Mouse (Mus musculus): Measurements from ENCODE around the gene Timm50.
A peak's percentile ranks its signal among the peaks of the same experiment; 100 is the strongest.

Timm50 gene

DNA sequence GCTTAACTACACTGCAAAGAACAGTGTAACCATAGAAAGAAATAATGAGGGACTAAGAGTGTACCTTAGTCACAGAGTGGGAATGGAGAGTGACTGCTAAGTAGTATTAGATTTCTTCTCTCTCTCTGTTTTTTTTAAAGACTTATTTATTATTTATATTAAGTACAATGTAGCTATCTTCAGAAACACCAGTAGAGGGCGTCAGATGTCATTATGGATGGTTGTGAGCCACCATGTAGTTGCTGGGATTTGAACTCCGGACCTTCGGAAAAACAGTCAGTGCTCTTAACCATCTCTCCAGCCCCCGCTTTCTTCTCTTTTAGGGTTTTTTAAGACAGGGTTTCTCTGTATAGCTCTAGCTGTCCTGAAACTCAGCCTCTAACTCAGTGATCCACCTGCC is 14.6 kb upstream of the Timm50 start:
- no peak for DNase-seq (ENCODE audit: low read depth, low spot score)

DNA sequence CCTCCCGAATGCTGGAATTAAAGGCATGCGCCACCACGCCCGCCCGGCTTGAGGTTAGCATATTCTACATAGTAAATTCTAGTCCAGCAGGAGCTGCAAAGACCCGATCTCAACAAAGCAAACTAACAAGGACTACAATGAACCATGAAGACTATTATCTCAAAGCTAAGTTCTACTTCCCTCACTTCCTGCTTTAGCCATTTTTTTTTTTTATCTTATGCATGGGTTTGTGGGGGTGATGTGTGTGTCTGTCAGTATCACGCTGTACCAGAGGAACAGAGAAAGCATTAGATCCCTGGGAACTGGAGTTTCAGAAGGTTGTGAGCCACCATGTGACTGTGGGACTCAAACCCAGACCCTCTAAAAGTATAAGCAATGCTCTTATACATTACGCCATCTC is 13.4 kb upstream of the Timm50 start:
- peak; percentile 40 for DNase-seq (ENCODE audit: low read depth, low spot score)

DNA sequence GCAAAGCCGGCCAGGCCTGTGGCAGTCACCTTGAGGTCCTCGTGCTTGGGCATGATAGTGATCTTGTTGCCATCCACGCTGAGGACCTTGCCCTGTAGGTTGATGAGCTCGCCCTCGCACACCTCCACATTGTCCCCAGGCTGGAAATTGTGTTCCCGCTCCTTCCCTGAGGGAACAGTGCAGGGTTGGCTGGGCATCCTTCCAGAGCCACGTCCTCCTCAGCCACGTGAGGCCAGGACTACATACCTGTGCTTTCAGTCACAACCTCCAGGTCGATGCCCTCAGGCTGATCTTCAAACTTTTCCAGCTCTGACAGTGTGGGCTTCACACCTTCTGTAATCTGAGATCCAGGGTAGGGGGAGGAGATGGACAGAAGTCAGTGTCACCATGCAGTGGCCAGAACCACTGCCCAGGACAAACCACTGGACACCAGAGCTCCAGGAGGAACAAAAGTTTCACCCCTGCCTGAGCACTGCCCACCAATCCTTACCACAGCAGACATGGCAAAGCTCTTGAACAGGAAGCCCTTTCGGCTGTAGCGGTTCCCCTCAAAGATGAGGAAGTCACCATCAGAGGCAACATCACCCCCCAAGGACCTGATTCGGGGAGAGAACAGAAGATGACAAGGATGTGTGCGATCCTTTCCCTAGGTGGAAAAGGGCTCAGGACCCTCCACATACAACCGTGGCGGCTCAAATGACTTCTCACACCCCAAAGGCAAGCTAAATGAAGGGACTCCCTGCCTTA is 10.3 kb upstream of the Timm50 start:
- no peak for DNase-seq (ENCODE audit: low read depth, low spot score)

DNA sequence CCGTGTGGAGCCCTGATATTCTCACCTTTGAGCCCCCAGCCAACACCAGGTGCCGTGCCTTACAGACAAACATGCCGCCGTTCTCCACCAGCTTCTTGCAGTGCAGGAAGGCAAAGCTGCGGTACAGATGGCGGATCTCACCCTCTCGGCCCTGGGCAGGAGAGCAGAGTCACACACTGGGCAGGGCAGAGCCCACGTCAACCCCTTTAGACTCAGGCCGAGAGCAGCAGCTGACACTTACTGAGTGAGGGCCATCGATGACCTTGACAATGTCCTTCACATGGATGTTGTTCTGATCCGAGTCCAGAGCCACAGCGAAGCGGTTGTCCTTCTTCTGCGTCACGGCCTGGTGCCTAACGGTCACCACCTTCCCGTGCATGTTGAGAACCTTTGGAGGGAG is 6.8 kb upstream of the Timm50 start:
- DNase-seq (ENCODE audit: low read depth, low spot score), result no peak

DNA sequence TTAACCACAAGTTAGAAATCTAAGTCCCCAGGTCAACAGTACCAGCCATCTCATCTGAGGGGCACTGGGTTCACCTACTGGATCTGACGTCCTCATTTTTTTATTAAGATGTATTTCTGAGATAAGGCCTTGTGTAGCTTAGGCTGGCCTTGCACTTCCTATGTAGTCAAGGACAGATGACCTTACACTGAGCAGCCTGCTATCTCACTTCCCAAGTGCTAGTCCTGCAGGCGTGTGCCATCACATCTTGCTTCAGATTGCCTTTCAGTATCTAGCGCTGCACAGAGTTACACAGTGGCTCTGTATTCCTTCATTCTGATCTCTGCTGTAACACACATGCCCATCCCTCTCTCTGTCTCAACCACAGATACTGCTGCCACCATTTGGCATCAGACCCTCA is 6.2 kb upstream of the Timm50 start:
- DNase-seq (ENCODE audit: low read depth, low spot score), result no peak

DNA sequence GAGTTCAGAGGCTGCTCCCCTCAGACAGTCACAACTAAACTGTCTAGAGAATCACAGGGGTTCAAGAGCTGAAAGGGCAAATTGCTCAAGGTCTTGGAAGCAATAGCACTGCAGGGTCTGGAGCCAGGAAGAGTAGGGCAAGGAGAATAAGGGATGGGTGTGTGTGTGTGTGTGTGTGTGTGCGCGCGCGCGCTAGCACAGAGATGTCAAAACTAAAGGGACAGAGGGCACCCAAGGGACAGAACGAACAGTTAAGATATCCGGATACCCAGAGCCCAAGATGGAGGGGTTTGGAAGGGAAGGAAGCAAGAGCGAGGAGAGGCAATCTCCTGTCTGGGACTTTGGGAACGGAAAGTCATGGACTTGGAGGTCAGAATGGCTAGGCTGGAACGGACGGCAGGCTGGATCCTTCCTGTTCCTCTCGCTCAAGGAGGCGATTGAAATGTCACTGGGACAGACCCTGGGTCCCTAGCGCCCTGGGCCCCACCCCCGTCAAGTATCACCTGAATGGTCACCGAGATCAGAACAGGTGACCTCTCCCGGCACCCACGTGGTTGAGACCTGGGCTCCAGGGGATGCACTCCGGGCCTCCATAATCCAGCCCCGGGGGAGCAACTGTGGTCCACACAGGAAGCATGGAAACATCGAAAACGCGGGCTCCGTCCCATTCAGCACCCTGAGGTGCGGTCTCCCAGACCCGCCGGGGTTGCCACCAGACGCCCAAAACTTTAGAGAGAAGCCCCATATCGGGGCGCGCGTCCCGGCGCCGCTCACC is 534 bp downstream of the Timm50 start:
- peak; percentile 60 for DNase-seq (ENCODE audit: low read depth, low spot score)

DNA sequence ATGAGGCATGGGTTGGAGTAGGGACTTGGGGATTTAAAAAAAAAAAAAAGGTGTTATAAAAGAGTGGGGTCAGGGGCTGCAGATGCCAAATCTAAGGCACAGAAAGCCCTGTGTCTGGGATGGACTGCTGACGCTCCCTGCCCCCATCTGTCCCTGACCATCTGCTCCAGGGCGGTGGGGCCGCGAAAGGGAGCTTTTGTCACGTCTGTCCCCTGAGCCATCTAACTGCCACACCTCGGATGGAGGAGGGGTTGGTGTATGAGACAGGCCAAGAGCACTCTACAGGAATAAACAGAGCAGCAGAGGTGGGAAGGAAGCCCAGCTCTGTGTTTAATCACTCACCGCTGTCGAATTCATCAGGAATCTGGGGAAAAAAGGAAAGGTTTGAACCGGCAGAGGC is 2.1 kb downstream of the Timm50 start:
- DNase-seq (ENCODE audit: low read depth, low spot score), result no peak

DNA sequence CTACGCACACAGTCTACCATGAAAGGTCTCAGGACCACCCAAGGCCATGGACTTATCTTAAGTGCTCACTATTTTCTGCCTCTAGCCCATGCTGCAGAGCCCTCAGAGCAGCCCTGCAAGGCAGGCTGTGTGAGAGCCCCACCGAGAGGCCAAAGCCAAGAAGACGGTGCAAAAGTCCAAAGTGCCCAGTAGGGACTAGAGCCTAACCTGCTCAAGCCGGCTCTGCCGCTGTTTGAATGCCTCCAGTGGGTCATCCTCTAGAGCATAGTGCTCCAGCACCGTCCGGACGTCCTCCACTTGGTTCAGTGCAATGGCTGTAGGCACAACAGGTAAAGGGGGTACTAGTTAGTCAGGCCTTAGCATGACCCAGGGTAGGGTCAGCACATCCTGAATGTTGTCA is 5.7 kb downstream of the Timm50 start:
- no peak for DNase-seq (ENCODE audit: low read depth, low spot score)

DNA sequence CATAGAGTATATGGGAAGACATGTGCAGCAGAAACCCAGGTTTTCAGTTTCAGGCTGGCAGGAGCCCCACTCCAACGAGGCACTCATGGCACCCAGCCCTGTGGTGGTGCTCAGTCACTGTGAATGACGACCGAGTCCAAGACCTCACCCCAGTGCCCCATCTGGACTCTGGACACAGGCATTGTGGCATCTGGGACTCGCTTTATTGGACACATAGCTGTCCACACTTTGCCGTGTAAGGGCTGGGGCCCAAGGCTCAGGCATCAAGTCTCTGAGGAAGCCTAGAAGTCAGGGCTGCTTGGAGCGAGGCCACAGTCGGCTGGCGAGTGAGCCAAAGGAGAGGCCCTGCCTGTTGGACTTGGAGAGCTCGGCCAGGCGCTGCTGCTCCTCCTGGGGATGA is 6.2 kb downstream of the Timm50 start:
- no peak for DNase-seq (ENCODE audit: low read depth, low spot score)

DNA sequence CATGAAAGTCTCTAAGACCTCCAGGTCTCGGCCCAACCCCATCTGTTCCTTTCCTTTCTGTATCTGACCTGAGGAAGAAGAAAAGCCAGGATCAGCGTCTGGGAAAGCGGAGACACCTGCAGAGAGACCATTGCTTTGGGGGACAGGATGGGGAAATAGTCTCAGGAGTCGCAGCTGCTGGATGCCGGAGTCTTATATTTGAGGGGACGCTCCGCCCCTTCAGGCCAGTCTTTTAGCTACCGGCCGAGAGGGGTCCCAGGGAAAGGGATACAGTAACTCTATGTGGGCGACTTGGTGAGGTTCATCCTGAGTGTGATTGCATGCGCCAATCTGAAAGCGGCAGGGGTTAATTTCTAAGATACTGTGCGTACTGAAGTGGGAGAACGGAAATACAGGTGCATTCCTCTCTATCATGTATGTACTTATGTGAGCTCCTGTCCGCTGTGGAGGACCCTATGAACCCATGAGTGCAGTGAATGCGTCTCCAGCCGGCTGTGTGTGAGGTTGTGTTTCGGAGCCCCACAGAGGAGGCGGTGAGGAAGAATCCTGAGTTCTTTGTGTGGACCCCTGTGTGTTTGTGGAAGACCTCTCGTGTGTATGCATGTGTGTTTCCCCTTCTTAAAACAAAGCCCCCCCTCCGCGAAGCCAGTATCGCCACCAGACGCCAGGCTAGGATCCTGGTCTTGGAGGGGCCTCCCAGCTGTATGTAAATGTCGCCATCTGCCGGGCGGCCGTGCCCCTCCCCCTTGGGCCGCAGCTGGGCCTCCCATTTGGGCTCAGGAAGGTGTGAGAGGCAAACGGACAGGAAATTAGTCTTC is 10.0 kb downstream of the Timm50 start, which contains the start of gene Dll3:
Dll3 (minus strand) TSS at position 623 of the 818 bp plus-strand sequence.
- DNase-seq (ENCODE audit: low read depth, low spot score), result peak; percentile 68

DNA sequence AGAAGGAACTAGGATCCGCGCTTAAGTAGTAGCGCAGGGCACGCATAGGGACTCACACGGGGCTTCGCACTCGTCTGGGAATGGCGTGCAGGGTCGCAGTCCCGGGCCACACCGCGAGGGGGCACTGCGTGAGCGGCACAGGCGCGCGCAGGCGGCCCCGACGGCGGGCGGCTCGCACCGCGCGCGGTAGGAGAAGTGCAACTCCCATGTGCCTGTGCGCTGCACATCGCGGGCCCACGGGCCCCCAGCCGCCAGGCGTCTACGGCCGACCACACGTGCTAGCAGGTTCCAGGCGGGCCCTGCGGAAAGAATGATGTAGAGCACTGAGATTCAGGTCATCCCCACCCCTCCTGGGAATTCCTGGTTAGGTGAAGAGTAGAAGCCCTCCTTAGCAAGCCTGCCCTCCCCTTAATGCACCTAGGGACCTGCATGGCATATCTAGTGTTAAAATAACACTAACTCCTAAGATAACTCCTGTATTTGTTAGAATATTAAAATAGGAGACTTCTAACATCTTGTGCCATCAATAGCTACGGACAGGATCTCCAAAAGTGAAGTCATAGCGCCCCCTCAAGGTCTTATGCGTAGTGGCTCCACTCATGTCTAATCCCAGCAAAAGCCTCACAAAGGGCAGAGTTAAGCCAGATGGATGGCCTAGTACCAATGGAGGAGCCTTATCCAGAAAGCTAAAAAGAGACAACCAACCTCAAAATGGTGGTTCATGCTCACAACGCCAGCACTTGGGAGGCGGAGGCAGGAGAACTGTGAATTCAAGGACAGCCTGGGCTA is 12.8 kb downstream of the Timm50 start:
- peak; percentile 95 for DNase-seq (ENCODE audit: low read depth, low spot score)

DNA sequence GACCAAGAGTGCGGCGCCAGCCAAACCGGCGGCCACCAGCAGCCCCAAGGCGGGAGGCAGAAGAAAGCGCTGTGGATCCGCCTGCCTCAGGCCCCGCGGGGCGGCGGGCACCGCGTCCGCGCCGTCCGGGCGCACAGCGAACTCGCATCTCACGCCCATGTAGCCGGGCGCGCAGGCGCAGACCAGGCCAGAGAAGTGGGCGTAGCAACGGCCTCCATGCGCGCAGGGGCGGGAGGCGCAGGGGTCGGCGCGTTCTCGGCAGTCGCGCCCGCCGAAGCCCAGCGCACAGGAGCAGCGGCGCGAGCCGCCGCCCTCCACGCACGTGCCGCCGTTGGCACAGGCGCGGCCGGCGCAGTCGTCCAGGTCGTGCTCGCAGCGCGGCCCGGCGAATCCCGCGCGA is 17.4 kb downstream of the Timm50 start:
- DNase-seq (ENCODE audit: low read depth, low spot score), result peak; percentile 89

DNA sequence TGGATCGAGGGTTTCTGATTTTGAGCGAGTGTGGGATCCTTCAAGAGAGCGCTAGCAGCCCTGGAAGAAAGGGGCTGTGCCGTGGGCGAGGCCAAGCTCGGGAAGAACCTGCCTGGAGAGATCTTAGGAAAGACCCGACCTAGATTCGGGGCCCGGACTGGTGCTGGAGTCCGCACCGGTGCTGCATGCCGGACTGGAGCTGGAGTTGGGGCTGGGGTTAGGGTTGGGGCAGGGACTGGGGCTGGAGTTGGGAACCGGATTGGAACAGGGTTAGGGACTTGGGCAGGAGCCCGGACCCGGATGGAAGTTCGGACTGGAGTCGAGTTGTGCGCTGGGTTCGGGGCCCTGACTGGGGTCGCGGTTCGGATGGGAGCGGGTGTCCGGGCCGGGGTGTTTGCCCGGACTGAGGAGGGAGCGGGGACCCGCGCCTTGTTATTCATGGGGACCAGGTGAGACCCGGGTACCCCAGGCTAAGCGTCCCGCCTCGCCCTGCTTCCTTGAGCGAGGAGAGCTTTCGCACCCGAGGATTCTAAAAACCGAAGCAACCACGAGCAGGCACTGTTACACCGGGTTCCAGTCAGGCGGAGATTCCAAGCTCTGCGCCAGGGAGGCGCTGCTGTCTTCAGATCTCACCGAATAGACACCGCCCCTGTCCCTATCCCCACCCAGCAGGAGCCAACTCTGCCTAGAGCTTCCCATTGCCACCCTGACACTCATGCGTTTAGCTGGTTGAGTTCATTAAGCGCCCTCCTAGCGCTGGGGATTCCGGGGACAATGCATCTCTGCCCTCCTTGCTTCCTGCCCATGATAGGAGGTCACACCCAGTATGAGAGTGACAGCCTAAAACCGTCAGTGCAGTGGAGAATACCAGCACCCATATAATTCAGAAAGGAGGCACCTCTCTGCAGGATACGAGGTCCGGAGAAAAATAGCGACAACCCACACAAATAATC is 21.0 kb downstream of the Timm50 start, which contains the start of gene Selenov:
Selenov (minus strand) TSS at position 549 of the 953 bp plus-strand sequence.
- DNase-seq (ENCODE audit: low read depth, low spot score), result peak; percentile 84

DNA sequence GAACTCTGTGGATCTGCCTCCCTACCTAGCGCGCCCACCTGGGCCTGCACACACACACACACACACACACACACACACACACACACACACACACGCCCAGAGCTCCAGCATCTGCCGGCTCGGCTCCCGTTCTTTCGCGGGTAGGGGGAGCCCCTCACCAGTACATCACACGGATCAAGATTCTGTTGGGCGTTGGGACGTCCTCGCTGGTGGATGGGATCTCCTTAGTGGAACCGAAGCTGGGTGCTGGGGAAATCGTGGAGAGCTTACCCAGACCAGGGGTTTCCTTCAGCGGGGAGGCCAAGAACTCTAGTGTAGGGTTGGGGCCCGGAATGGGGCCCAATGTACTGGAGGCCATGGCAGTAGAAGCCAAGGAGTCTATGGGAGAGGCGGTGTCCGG is 21.7 kb downstream of the Timm50 start:
- DNase-seq (ENCODE audit: low read depth, low spot score), result peak; percentile 49

DNA sequence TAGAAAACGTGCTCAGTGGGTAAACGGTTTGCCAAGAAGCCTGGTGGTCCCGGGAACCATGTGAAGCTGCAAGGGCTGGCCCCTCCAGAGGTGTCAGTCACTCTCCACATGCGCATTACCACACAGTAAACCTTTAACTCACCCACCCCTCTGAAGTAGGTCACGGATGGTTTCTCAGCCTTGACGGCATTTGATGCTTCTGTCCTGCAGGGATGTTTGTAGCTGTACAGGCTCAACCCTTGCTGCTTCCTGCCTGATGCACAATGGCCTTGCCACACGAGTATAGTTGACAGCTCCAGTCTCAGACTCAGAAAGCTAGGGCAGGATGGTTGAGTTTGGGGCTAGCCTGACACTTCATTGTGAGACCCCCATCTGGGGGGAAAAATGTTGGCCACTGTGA is 31.2 kb downstream of the Timm50 start:
- no peak for DNase-seq (ENCODE audit: low read depth, low spot score)

DNA sequence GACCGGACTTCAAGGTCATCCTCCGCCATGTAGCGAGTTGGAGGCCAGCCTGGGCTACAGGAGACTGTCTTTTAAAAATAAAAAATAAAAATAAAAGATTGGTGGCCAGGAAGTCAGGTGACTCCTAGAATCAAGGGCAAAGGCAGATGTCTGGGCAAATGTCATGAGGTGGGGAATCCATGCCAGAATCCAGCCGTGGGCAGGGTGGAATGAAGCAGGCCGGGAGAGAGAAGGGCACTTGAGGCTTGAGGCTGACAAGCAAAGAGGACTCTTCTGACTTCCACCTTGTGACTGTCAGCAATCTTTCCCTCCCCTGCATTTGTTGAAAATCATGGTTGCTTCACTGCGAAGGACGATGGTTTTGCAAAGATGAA is 33.6 kb downstream of the Timm50 start:
- no peak for DNase-seq (ENCODE audit: low read depth, low spot score)

DNA sequence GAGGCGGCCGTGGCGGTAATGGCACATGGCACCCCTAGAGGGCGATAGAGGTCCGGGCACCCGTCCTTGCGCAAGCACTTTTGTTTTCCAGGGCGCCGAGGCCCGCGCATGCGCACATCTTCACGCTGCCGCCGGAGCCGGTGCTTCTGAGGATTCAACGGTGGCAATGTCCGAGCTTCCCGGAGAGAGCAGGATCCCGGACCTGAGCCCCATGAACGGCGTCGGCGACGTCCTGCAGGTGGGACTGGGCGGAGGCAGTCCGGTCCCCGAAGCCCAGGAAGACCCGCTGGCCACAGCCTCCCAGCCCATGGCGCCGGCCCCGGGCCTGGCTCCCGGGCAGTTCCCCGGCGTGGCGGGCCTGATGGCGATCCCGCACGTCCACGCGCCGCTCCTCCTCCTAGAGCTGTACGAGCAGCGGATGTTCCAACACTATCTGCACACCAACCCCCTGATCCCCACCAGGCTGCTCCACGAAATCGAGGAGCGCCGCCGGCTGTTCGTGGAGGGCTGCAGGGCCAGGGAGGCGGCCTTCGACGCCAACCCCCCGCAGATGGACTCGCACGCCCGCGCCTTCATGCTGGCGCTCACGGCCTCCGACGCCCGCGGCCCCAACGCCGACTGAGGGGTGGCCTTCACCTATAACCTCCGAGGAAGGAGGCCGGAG is 34.1 kb downstream of the Timm50 start, which contains the start of gene Eid2b:
Eid2b (plus strand) TSS at position 125 of the 664 bp plus-strand sequence.
- DNase-seq (ENCODE audit: low read depth, low spot score), result peak; percentile 92

DNA sequence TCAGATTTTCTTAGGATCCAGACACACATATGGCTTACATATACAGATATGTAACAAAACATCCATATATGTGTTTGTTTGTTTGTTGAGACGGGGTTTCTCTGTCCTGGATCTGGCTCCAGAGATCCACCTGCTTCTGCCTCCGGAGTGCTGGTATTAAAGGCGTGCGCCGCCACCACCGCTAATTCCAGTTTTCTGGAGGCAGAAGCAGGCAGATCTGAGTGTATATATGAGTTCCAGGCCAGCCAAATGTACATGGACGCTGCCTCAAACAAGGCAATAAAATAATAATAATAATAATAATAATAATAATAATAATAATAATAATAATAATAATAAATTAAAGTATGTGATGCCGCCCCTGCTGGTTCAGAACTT is 34.6 kb downstream of the Timm50 start:
- no peak for DNase-seq (ENCODE audit: low read depth, low spot score)

DNA sequence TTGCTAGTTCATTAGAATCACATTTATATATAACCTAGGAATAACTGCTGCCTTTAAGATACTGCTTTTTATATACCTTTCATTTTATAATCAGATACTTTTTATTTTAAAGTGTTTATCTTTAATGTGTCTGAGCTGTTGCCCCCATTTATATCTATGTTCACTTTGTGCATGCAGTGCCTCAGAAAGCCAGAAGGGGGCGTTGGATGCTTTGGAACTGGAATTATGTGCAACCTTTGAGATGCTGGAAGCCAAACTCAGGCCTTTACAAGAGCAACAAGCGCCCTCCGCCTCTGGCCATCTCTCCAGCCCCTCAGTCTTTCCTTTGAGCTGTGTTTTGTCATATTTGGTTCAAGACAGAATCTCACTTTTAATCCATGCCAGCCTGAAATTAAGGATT is 40.1 kb downstream of the Timm50 start:
- DNase-seq (ENCODE audit: low read depth, low spot score), result peak; percentile 72

DNA sequence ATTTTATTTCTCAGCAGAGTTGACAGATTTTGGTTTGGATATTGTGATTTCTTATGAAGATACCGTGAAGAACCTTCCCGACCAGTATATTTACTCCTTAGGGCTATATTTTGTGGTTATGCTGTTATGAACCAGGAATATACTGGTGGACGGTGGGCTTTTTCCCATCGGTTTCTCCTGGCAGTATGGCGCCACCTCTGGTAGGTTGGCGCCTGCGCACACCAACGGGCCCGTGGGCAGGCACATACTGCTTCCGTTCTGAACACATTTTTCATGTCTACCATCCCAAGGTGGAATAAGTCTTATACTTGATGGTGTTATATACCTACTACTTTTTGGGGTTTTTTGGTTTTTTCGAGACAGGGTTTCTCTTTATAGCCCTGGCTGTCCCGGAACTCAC is 42.5 kb downstream of the Timm50 start:
- peak; percentile 81 for DNase-seq (ENCODE audit: low read depth, low spot score)

Measured in R1 (cell line).